Mouse (Mus musculus): ENCODE results near the gene Olfr749.
A peak's percentile ranks its signal among the peaks of the same experiment; 100 is the strongest.
"Not testable (repeated sequence)": the region's sequence is repeated elsewhere in the genome, so short reads cannot be mapped to it uniquely, and the experiment has no call there.

Gene Olfr749

DNA sequence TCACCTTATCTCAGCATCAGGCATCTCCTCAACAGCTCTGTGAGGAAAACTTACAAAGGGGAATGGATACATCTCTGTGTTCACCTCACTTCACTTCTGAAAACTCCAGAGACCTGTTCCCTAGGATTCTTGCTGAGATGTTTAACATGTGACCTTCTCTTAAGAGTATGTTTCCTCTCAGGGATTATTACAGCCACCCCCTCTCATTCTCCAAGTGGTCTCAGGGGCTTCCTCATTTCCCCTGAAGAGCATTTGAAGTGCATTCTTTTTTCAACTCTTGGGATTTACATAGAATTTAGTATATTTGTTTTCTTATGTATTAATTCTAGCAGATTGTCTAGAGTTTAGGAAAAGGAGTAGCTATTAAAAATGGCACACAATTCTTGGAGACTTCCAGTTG is at the start of gene Olfr749:
TSS of gene Olfr749 (minus strand) at position 101 of the 400 bp plus-strand sequence.
- no peak for DNase-seq

DNA sequence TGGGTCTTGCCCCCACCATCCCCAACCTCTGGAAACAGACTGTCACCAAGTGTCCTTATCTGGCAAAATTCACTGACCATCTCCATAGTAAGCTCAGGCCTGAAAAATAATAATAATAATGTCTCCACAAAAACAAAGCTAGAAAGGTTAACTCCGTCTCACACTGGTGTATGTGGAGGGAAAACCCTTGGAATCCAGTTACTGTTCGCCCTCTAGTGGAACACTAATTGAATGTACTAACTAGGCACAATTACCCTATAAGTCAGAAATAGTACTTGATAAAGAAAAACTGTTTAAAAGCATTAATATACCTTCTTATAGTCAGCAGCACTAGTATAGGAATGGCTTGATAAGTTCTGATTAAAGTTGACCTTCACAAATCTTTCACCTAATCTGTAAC is 43.3 kb upstream of the Olfr749 start:
- DNase-seq, result no peak

DNA sequence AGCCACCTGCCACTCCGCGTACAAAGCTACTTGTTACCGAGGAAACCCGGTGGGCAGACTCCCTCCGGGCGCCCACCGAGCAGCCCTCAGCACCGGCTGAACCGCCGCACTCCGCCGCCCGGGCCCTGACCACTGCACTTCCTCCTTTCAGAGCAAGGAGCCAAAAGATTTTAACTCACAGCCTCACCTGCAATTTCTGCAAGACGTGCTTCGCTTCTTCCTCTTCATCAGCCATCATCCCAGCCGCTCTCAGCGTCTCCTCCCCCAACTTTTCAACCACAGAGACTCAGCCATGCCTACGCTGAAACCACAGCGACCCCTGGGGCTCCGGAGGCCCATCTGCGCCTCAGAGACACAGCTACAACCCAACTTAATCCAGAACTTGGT is 40.4 kb upstream of the Olfr749 start, which contains the start of gene Ttc5:
TSS of gene Ttc5 (minus strand) at position 269 of the 387 bp plus-strand sequence.
- peak; percentile 95 for DNase-seq

DNA sequence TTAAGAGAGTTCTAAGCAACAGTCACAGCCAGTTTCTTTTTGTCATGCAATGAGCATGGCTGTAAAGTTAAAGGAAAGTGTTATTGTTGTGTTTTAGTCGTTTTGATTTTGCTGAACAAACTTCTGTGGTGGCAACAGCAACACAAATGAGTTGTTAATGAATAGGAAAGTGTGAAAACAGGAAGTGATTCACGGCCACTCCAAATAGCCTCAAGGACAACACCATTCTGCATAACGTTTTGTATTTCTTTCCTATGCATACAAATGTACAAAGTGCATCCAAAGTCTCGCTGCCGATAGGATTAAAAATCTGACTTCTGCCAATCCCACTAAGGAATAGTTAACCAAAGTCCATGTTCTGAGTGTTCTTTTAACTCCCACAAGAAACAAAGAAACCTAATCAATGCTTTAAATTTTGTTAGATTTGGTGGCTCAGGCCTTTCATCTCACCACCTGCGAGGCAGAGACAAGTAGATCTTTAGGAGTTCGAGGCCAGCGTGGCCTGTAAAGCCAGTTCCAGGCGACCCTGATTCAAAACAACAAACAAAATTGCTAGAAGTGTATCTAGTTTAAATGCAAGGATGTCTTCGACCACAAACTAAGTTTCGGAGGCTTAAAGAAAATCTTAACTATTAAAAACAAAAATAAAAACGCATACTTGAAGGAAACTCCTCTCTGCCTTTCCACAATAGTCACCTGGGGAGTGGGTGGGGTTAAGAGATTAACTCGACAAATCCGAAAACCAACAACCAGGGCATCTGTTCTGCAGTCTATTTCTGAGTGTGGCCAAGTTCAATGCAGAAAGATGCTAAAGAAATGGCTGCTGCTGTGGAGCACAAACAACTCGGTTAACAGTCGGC is 39.7 kb upstream of the Olfr749 start:
- DNase-seq, result no peak

DNA sequence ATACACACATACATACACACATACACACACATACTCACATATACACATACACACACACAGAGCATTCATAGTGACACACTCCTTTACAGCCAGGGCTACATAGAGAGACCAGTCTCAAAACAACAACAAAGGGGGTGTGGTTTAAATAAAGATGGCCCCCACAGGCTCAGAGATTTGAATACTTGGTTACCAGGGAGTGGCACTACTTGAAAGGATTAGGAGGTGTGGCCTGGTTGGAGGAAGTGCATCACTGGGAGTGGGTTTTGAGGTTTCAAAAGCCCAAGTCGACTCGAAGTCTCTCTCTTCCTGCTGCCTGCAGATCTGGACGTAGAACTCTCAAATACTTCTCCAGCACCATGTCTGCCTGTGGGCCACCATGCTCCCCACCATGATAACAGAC is 37.3 kb upstream of the Olfr749 start:
- no peak for DNase-seq

DNA sequence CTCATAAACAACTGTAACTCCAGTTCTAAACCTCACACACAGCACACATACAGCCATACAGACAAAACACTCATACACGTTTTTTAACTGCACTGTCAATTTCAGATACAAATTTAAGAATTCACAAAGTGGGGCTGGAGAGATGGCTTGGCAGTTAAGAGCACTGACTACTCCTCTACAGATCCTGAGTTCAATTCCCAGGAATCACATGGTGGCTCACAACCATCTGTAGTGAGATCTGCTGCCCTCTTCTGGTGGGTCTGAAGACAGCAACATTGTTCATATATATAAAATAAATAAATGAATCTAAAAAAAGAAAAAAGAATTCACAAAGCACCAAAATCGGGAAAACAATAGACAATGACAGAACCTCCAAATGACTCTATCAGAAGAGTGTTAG is 26.4 kb upstream of the Olfr749 start:
- no peak for DNase-seq

DNA sequence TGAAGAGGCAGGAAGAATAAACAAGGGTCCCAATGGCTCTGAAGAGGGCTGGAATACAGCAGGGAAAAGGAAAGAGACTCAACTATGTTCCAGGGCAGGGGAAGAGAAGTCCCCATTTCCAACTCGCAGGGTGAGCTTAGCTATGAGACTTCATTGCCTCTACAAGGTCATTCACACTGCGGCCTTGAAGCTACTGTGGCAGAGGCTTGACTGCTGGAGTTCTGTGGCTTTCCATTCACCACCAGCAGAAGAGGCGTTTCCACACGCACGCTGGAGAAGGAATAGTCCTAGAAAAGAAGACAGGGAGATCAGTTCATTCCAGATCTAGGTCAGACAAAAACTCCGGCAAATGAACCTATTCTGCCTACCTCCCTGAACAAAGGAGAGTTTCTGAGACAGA is 20.8 kb upstream of the Olfr749 start:
- DNase-seq, result no peak

DNA sequence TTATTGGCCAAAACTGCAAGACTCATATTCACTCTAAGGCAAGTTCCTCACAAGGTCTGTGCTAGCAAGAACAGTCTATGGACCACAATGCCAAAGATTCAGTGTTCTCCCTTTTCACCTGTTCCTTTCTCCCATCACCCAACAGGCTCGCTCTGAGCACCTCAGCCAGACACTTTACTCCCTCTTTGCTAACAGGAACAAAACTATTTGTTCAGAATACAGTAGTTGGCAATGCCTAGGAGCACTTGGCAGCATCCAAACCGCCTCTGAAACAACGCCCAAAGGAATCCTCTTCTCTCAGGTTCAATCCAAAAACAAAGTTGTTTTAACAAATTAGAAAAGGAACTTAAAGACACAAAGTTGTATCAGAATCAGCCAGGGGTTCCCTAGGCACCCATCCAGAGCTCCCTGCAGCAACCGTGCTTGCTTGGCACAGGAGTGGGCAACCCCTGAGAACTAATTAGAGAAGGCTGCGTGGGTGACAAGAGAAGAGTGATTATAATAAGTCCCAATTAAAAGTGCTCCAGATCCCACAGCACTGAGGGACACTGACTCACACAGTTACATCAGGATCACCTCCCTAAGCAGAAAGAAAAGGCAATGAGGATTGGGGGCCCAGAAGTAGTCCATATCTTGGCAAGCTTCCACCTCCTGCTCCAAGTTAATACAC is 13.7 kb upstream of the Olfr749 start:
- DNase-seq, result no peak

DNA sequence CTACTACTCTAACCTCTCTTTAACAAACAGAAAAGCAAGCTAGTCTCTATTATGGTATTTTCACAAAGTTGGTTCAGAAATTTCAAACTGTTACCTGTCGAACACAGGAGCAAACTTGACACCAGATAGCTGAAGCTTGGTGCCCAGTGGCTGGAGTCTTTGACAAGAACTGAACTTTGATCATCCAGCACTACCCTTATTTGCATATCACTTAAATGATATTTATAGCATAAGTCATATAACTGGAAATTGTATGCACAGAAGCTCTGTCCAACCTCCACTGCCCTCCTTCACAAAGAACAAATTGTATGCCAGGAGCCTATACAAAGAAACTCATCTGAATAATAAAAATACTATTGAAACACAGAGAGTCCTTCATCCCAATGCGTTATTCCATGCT is 3.3 kb downstream of the Olfr749 start:
- no peak for DNase-seq

DNA sequence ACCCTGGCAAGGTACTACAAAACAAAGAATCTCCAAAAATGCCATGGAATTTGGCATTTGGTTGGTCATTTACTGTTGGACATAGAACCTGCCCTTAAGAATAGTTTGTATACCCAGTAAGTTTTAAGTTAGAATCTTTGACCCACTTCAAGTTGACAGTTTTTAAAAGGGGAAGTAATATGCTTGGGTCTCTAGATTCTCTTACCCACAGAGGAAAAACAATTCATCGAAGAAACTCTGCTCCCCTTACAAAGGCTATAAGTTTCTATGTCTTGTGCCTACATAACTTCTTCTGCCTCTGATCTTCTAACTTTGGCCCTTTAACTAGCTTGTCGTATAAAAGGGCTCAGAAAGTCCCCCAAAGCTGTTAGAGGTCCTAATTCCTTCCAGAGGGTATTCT is 4.6 kb downstream of the Olfr749 start:
- no peak for DNase-seq

DNA sequence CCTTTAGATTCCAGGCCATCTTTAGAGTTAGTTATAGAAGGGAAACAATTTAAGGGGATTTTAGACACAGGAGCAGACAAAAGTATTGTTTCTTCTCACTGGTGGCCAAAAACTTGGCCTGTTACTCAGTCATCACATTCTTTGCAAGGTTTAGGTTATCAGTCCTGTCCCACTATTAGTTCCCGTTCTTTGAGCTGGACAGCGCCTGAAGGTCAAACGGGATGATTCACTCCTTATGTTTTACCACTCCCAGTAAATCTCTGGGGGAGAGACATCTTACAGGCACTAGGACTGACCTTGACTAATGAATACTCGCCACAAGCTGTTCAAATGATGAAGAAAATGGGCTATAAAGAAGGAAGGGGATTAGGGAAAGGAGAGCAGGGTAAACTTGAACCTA is 22.5 kb downstream of the Olfr749 start:
- DNase-seq, result not testable (repeated sequence)

DNA sequence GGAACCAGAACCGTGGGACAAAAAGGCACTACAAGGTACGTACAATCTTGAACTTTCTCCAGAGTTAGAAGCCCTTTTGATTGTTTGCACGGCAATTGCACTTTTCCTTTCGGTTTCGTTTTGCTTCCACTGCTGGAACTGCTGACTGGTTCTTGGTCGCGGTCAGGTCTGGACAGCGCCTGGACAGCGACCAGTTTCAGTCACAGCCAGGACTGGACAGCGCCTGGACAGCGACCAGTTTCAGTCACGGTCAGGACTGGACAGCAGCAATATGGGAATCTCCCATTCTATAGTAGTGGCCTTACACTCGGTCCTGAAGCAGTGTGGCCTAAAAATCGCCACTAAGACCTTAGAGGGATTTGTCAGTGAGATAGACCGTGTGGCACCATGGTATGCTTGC is 25.0 kb downstream of the Olfr749 start:
- peak; percentile 45 for DNase-seq

DNA sequence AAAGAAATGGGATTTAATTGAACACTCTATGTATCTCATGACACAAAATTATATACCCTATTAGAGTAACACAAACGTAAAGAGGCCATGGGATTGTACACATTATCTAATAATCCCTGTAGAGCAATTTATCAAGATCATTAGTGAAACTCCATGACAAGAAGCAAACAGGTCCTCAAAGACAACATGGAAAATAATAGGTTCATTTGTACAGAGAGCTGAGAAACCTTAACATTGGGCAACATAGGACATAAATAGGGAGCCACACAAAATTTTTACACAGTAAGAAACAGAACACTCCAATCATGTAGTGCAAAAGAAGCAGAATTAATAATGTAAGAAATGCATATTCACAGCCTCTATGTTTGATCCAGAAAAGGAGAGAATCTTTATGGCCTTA is 37.8 kb downstream of the Olfr749 start, which contains the start of gene Olfr748:
TSS of gene Olfr748 (plus strand) at position 301 of the 400 bp plus-strand sequence.
- DNase-seq, result no peak

DNA sequence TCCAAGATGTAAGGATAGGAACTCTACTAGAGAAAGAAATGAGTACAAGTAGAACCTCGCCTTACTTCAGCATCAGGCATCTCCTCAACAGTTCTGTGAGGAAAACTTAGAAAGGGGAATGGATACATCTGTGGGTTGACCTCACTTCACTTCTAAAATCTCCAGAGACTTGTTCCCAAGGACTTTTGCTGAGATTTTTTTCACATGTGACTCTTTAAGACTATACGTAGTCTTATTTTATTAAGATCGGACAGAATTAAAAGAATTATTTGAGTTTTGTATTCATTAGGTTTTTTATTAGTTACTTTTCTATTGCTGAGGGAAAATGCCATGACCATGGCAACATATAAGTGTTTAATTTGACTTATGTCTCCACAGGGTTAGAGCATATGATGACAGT is 51.8 kb downstream of the Olfr749 start, which contains the start of gene Olfr747:
TSS of gene Olfr747 (minus strand) at position 101 of the 400 bp plus-strand sequence.
- no peak for DNase-seq

Data from kidney, postnatal 10 days (tissue).